Mouse (Mus musculus): Measurements from ENCODE around the gene Mia2. TPM values are rescaled to one million over a fixed set of nuclear protein-coding genes. Genes with fewer than 3 reads are reported as not detected.

Mia2 gene
- total RNA-seq, 2 experiments from 2014 or later = 39.8 to 41.2 TPM

DNA sequence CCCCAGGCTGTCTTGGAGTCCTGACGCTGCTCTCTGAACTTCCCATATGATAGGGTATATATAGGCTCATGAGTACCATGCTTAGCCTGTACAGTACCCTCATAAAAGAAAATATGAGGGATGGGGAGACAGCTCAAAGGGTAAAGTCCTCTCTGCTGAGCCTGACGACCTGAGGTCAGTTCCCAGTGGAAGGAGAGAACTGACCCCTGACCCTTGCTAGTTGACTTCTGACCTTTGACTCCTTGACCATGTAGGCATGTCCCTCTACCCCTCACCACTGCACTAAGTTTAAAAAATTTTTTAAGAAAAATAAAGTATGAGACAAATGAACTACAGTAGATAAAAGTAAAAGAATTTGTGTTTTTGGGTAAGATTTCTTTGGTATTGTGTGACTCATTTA is 65.5 kb downstream of the Mia2 start:
- DNase-seq (ENCODE audit: low spot score in 2 of 2) = no peak

DNA sequence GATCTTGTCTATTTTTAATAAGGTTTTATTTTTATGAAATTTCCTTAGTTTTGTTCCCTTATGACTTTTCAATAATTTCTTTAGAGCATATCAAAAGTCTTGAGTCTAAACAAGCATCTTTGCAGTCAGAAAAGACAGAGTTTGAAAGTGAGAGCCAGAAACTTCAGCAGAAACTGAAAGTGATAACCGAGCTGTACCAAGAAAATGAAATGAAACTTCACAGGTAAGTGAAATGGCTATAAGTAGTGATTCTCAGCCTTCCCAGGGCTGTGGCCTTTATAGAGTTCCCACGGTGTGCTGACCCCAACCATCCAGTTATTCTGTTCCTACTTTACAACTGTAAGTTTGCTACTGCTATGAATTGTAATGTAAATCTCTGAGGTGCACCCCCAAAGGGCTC is 67.2 kb downstream of the Mia2 start:
- no peak for DNase-seq (ENCODE audit: low spot score in 2 of 2)

DNA sequence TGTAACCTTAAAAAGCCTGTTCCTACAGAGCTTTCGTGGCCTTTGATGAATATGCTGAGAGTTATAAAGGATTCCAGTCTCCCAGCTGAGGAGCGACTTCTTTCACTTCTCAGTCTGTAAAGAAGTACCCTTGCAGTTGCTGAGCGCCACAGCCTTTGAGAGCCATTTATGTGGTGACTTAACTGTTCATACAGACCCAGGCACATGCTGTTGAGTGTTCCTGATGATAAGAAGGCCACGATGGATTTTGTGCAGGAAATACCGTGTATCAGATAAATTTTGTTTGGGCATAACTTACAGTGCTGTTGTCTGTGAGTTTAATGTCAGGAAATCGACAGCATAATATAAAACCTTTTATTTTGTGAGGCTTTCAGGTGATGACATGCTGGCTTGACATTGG is 68.9 kb downstream of the Mia2 start:
- DNase-seq (ENCODE audit: low spot score in 2 of 2) = no peak

DNA sequence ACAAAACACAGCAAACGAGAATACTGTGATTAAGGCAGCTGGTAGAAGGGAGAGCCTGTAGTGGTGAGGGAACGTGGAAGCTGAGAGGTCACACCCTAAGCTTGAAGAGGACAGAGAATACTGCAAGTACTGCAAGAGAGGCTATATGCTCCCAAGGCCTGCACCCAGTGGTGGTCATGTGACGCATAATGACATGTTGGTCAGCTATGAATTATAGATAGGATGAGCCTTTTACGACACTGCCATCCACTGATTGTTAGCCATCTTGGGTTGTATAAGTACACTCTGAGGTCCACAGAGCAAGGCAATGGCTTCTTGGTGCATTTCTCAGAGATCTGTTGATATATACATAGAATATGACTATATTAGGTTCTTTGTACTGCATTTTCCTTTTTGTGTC is 71.0 kb downstream of the Mia2 start:
- DNase-seq (ENCODE audit: low spot score in 2 of 2) = no peak

DNA sequence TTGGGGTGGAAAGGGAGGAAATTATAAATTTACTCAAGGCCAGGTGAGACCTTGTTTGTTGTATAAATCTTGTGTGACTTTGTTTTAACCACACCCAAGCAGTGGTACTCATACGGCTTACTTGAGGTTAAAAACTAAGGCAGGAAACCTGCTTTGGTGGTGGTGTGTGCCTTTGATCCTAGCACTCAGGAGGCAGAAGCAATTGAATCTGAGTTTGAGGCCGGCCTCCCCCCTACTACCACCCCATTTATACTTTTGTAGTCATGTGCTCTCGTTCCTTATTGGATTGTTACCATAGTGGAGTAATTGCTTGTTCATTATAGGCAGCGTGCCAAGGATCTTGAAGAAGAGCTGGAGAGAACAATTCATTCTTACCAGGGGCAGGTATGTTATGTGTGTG is 74.3 kb downstream of the Mia2 start:
- no peak for DNase-seq (ENCODE audit: low spot score in 2 of 2)

DNA sequence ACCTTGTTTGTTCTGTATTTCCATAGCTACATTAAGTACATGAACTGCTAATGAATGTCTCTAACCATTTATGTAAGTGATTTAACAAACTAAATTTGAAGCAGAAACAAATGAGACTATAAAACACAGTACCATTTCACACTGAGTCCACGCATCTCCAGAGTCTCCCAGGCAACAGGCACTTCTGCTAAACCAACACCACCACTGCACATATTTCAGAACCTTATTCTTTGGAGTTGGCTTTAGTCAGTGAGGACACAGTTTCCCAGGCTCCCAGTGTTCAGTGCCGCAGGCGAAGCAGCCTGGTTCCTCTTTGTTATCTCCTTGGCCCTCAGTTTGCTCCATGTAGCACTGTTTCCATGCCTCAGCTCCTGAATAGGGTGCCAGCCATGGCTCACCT is 82.2 kb downstream of the Mia2 start:
- no peak for DNase-seq (ENCODE audit: low spot score in 2 of 2)

DNA sequence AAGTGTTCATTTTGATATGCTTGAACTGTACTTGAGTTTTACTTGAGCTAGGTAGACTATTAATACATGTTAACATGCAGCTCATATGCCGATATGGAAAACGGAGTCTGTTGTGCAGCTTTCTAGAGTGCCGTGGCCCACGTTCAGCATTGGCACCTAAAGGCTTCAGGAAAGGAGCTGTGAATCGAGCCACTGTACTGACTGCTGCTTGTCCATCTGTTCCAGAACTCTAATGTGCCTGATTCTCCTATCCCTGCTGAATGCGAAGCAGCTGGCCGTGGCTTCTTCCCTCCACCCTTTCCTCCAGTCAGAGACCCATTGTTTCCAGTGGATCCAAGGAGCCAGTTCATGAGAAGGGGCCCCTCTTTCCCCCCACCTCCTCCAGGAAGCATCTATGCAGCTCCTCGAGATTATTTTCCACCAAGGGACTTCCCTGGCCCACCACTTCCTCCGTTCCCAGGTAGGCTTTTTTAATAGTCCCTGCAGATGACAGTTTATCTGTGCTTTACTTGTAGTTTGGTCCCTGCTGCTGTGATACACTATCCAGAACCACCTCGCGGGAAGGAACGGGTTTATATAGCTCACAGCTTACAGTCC is 92.6 kb downstream of the Mia2 start:
- DNase-seq (ENCODE audit: low spot score in 2 of 2) = peak in 1 of 2 experiments; percentile 29

DNA sequence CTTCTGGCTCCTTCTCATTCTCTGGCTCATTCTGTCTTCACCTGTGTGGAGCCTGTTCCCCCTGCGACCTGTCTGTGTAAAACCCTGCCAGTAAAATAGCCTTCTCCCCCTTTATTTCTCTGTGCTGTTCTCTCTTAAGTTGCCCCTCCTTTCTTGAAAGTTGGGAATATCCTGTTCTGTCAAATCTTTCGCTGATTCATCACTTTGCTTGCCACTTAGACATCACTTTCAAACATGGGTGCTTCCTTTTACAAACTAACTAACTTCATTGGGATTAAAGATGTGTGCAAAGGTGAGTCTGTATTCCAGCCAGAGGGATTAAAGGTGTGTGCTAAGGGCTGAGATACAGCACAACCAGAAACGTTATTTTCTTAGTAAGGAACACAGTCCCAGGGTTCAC is 98.0 kb downstream of the Mia2 start:
- no peak for DNase-seq (ENCODE audit: low spot score in 2 of 2)

DNA sequence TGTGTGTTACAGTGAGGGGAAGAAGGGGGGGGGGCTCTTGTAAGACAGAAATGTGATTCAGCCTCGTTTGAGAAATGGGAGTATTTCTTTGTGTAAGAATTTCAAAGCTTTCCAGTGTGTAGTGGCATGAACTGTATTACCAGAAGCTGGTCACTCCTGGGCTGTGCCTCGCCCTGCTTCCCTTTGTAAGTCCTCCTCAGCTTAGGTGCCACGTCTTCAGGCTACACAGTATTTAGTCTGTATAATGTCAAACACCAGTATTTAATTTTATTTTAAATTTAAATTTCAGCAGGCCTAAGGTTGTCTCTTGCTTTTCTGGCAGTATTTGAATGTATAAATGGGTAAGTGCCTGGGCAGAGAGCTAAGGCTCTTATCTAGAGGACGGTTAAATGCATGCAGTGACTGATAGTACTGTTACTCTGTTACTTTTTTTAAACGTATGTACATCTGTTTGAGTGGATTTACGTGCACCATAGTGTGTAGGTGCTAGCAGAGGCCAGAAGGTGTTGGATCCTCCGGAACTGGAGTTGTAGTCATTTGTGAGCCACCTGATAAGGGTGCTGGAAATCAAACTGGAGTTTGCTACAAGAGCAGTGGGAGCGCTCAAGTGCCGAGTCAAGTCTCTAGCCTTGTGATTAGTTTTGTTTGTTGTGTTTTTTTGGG is 98.9 kb downstream of the Mia2 start:
- DNase-seq (ENCODE audit: low spot score in 2 of 2) = no peak

DNA sequence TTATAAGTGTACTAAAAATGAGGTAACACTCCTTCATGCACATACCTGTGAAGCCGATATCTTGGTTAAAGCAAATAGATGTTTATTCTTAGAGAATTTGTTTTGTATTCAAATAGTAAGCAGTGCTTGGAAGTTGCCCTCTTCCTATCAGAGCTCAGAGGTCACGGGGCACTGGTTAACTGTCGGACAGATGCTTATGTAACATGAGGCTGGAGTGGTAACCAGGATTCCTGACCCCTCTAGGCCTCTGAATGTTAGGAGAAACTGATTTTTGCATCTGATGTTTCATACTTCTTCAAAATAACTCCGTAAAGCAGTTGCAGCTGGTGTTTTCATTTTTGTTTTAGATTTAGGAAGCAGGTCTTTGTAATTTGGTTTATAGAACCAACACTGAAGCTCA is 99.5 kb downstream of the Mia2 start:
- no peak for DNase-seq (ENCODE audit: low spot score in 2 of 2)

DNA sequence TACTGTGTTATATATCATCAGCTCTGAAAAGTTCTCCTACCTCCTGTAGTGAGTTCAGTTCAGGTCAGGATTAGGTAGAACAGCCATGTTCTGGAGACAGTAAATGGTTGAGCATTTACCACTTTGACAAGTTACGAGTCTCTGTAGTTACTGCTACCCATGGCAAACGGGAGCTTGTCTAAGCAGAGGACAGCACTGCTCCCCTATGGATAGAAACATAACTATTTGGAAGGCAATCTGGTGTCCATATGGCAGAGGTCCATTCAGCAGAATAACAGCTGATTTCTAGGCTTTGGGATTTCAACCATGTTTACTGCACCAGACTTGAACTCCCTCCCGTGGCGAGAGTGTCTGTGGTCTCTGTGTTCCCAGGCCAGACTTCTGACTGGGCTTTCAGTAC is 100.3 kb downstream of the Mia2 start:
- no peak for DNase-seq (ENCODE audit: low spot score in 2 of 2)

DNA sequence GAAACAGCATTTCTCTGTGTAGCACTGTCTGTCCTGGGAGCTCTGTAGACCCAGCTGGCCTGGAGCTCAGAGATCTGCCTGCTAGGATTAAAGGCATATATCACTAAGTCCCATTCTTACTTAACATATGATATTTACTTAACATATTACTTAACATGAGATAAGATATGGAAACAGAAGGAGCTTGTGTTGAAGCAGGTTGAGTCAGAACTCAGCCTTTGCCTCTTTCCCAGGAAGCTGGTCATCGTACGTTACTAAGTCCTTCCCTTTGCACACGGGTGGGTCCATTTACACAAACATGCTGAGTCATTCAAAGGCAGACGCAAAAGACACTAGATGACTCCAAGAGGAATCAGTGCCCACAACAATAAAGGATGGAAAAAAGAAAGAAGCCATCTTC is 103.2 kb downstream of the Mia2 start:
- DNase-seq (ENCODE audit: low spot score in 2 of 2) = no peak

DNA sequence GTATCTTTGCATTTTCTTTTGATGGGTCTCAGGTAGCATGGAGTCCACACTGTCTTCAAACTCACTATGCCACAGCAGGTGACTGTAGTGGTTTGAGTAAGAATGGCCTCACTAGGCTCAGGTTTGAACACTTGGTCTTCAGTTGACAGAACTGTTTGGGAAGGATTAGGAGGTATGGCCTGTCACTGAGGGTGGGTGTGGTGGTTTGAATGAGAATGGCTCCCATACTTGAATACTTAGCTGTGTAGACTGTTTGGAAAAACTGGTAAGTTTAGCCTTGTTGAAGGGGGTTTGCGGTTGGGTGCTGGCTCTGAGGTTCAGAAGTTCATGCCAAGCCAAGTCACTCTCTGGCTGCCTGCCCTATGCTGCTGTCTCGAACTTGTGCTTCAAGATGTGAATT is 103.8 kb downstream of the Mia2 start:
- no peak for DNase-seq (ENCODE audit: low spot score in 2 of 2)

DNA sequence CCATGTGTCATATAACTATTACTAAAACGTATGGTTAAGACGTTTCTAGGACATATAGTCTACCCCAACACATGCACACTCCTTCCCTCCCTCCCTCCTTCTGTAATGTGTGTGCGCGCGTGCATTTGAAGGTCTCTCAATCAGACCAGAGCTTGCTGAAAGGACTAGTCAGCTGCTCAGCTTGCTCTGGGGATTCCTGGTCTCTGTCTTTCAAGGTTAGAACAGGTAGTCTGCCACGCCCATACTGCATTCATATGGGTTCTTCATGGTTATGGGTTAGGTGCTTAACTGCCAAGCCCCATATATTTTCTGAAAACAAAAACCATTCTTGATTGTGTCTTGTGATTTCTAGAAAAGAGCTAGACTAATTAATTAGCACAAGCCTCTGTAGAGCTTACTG is 110.0 kb downstream of the Mia2 start:
- no peak for DNase-seq (ENCODE audit: low spot score in 2 of 2)

DNA sequence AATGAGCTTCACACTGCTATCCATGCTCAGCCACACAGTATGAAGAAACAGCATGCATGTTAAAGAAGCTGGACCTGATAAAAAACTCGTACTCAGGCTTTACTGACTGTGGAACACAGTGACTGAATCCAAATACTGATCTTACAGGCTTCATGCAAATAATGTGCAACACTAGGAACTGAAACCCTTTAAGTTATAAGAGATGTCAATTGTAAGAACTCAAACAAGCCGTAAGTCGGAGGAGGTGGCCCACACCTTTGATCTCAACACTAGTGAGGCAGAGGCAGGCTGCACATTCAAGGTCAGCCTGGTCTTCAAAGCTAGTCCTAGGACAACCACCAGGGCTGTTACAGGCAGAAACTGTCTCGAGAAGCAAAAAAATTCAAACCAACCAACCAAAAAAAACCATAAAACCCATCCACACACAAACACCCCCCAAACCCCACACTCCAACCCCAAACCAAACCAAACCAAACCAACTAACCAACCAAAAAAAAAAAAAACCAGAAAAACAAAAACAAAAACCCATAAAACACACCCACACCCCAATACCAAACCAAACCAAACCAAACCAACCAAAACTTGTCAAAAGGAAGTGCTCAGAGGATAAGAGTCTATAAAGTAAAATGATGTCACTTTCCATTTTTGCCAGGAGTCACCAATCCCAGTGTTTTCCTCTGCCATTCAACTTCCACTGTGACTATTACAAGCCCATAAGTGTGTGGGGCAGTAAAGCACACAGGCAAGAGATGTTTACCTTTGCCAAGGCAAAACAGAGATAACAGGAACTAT is 110.8 kb downstream of the Mia2 start:
- DNase-seq (ENCODE audit: low spot score in 2 of 2) = no peak

DNA sequence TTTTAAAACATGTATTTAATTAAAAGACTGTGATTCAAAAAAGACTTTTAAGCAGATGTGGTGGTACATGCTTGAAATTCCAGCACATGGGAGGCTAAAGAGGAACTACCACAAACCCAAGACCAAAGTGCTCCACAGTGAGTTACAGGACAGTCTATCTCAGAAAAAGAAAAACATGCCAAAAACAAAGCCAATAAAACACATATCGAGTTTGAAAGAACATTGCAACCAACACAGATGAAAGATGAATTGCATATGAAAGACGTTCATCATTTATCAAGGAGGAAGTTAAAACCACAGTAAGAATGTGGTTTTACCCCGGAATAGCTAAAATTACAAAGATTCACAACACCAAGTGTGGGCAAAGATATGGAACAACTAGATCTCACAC is 111.4 kb downstream of the Mia2 start:
- no peak for DNase-seq (ENCODE audit: low spot score in 2 of 2)

DNA sequence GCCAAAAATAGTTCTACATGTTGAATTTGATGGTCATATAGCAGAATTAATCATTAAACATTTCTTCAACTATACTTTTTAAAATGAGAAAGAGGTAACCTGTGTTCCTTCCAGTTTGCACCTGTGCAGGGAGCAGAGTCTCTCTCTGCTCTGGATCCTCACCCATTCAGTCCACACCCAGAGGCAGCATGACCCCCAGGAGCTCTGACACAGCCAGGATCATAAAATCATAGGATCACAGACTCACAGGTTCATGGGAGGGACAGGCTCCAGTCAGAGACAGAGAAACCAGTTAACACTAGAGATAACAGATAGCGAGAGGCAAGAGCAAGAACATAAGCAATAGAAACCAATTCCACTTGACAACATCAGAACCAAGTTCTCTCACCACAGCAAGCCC is 112.2 kb downstream of the Mia2 start:
- DNase-seq (ENCODE audit: low spot score in 2 of 2) = no peak

DNA sequence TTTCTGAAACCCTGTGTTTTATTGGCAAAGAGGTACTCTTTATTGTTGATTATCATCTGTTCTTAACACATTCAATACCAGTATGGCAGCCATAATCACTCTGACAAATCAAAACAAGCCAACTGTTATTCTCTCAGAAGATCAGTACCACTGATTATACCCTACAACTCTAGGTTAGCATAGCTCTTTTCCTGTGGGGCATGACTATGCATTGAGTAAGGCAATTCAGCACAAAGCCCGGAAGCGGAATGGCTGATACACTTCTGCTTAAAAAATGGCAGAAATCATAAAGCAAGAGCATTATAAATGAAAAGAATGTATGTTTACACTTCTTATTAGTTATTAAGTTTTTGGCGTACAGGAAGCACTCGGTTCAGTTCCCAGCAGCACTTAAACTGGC is 120.6 kb downstream of the Mia2 start:
- no peak for DNase-seq (ENCODE audit: low spot score in 2 of 2)

DNA sequence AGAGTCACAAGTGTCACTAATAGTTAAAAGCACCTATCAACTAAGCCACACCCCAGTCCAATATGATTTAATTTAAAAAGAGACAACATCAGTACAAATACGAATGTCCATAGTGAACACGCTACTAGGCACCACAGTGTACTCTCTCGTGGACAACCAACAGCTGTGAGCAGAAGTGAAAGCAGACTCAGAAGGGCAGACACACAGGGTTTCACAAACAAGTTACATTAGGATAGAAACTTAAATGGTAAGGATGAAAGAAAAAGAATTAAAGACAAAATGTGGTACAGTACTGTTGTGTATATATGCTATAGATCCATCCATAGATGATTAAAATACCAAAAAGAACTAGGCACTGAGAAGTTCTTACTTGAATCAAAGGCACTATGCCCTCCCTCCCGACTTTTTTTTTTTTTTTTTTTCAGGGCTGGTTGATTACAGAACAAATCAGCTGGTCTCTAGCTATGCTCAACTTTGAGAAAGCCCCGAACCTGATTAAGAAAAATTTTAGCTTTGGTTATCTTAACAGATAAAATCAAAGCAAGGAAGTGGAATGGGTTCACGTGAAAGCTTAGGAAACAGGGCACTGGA is 121.2 kb downstream of the Mia2 start:
- DNase-seq (ENCODE audit: low spot score in 2 of 2) = no peak

DNA sequence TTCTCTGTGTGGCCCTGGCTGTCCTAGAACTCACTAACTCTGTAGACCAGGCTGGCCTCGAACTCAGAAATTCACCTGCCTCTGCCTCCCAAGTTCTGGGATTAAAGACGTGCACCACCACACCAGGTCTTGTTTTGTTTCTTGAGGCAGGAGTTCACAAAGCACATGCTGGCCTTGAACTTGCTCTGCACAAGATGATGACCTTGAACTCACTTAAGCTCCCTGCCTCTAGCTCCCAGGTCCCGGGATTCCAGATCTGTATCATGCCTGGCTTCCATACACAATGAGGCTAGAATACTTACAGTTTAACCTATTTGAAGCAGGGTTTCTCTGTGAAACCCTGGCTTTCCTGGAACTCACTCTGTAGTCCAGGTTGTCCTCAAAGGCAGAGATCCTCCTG is 121.7 kb downstream of the Mia2 start:
- no peak for DNase-seq (ENCODE audit: low spot score in 2 of 2)

DNA sequence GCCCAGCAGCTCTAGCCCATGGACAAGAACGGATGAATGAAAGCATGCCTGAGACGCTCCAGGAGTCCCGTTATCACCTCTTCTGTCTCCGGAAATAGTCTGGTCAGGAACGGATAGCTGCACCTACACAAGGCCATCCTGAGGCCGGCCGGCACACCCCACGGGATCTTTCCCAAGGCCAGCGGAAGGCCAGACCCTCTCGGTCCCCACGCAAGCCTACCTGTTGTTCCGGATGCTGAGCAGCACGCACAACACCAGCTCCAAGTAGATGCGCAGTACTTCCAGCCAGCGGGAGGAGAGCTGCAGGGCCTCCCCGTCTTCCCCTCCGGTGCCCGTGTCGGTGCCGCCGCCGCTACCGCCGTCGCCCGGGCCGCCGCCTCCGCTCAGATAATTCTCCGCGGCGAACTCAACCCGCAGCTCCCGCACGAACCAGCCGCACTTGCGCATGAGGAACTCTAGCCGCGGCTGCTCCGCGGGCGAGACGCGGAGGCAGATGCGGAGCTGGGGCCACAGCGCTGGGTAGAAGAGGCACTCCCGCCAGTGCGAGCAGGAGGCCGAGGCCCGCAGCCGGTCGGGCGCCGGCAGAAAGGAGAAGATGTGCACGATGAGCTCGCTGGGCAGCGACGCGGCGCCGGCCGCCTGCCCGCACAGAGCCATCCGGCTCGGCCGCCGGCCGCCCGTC is 123.2 kb downstream of the Mia2 start:
- DNase-seq (ENCODE audit: low spot score in 2 of 2) = peak; percentile 62 to 70

Measured in layer of hippocampus, postnatal 10 days (tissue).